Mouse (Mus musculus) heart, postnatal 36 days (tissue): ENCODE results near the gene Nectin2. TPM values are rescaled to one million over a fixed set of nuclear protein-coding genes. Genes with fewer than 3 reads are reported as not detected.

Experiments used
- DNase-seq, 2 experiments: peaks; one replicate each; pipeline ENCODE4 v3.0.0; 2021 to 2022
- intact Hi-C: fragments of 180-260 bp; cut with DNase I; formaldehyde crosslinking; loops from one replicate; pipeline ENCODE4 v1.15.1; 2025
- total RNA-seq, 2 experiments: library from RNA; stranded (reverse); gene quantifications; 2 replicates each; pipeline ENCODE4 v1.2.3; 2021

Nectin2 gene
- total RNA-seq, 2 experiments from 2014 or later, result 33.2 to 41.7 TPM

DNA sequence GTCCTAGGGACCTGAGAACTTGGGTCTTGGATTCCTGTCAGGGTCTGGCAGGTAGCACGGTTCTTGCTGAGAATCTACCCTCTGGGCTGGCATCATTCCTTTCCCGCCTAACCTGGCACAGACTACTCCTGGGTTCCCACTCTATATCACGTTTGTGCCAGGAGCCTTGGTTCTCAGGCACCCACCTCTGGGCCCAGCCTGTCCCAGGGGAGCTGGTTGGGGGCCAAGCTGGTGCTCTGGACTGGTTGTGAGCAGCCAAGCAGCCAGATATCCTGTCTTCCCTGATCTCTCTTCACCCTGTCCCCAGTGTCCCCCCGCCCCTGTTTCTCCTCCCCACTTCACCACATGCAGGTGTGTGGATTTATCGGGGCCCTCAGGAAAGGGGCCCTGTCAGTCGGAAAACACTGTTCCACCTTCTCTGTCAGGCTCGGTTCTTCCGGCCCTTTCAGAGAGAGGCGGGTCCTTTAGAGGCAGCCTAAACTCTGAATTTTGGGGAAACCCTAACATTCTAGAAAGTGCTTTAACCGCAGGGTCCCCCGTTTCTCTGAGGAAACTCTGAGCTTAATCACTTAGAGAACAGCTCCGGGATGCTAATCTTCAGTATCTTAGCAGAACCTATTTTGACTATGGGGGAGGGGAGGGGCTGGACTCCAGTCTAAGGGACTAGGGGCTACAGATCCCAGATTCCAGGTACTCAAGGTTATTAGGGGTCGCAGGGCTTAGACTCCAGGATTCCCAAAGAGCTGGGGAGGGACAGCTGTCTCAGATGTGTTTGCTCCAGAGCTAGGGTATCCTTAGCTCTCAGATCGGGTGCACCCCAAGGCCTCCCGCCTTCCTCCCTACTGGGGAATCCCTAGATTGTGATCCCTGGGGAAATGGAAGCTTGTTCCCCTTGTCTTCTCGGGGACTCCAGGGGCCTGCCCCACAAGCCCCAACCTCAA is 19.4 kb upstream of the Nectin2 start:
- intact Hi-C loops, result no loop called here

DNA sequence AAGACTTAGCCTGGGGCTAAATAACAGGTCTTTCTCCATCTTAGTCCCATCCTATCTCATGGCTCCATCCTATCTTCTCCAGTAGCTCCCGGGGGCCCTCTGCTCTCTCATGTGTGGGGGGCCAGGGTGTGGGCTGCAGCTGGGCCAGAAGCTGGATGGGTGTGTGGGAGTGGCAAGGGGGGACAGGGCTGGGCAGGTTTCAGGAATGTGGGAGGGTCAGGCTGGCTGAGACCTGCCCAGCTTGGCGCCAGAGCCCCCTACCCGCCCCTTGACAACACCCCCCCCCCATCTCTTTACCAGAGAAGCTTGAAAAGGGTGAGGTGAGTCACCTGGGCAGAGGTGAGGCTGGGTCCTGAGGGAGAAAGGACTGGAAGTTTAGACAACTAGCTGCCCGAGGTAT is 18.7 kb upstream of the Nectin2 start:
- DNase-seq, result no peak
- intact Hi-C loops, result no loop called here

More for the DNA sequence above, 19.4 kb upstream of the Nectin2 start:
- no peak for DNase-seq

DNA sequence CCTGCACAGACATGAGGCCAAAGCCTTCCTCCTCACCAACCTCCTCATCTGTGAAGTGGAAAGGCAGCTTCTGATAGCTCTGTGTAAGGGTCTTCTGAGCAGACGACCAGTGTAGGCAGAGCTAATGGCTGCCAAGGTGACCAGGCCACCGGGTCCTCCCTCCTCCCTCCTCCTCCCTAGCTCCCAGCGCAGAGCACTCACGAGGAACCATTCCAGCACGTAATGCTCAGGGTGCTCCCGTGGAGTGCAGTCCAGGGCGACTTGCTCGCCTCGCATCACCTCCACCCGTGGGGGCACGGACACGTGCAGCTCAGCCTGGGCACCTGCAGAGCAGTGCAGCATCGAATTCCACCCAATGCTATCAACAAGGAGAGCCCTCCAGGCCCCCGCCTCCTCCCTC is 18.0 kb upstream of the Nectin2 start:
- intact Hi-C loops, result loop anchor here (1.0 kb wide), 1 partner anchor 10 kb away; no protein-coding TSS in a partner anchor
- no peak for DNase-seq

- intact Hi-C loops, result no loop called here
- DNase-seq, result no peak
Observed at GRCm38 (mm10) chr7:19764581-19764980, 14.3 kb upstream of the Nectin2 start.

DNA sequence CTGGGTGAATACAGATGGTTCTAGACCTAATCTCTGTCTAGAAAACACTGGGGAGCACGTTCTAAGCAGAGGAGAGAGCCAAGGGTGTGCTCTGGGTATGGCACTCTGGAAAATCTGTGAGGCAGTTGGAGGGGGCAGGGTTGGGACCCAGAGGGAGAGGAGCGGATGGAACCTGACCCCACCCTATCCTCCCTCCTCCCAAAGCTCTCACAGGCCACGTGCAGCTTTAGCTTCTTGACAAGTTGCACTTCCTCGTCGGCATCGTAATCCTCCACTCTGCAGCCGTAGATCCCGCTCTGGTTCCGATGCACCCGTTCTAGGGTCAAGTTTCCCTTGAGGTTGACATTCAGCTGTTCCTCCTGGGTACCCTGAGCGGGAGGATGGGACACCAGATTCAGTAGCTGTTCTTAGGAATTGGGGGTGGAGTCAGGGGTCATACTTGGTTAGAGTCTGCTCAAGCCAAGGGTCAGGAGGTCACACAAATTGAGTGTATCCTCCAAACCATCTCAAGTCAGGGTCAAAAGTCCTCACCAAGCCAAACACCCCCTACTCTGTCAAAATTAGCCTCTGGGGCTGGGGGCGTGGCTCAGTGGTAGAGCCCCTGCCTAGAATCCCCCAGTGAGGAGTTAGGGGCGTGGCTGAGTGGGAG is 13.7 kb upstream of the Nectin2 start:
- intact Hi-C loops, result no loop called here
- no peak for DNase-seq

- intact Hi-C loops, result no loop called here
- no peak for DNase-seq
Observed at GRCm38 (mm10) chr7:19762283-19762682, 12.0 kb upstream of the Nectin2 start.

DNA sequence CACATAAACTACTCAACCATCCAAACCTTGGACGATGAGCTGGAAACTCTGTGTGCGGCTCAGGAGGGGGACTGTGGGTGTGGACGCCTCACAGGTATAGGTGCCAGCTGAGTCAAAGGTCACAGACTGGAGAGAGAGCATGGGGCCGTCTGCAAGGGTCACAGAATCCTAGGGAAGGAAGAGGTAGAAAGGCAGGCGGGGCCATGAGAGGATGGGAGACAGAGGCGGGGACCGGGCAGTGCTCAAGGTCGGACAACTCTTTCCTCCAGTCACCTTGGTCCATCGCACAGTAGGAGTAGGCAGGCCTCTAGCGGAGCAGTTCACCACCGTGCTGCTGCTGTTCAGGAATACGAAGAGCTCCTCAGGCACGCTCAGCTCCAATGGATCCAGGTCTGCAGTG is 9.7 kb upstream of the Nectin2 start:
- DNase-seq, result no peak
- intact Hi-C loops, result no loop called here

GRCm38 (mm10) chr7:19758623-19759022 is 8.3 kb upstream of the Nectin2 start:
- intact Hi-C loops, result loop anchor here (1.0 kb wide), 1 partner anchor 10 kb away; no protein-coding TSS in a partner anchor
- DNase-seq, result no peak

DNA sequence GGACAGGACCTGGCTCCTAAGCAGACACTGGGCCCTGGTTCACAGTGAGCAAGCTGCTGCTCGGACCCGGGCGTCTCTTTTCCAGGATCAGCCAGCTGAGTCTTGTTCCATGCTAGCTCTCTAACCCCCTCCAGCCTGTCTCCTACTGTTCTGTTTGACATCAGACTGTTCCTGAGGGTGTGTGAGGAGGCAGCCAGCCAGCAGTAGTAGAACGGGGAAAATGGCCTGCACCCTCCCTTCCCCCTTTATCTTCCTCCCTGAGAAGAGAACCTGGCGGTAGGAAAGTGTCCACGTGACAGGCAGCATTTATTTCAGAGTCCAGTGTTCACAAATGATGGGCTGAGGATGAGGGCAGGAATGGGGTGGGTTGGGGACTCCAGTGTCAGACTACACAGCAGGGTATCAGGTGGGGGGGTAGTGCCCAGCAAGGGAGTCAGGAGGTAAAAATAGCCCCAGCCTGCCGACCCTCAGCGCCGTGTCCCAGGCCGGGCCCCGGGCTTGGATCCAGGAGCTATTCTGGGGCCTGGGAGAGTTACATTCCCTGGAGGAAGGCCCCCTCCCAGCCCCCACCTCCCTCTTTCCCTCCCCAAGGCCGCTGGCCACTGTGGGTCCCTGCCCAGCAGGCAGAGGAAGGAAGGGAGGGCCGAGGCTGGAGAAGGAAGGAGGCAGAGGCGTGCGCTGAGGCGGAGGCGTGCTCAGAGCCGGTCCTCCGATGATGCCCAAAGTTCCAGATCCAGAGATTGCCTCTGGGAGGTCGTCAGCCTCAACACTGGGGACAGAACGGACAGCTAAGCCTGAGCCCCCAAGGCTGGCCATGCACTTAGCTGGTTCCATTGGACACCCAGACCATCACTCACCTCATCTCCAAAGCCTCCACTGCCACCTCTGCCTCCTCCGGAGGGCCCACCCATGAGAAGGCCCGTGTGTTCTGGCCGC is 5.8 kb upstream of the Nectin2 start:
- peak; percentile 81 to 88 for DNase-seq
- intact Hi-C loops, result loop anchor here (1.0 kb wide), 1 partner anchor 26 kb away; no protein-coding TSS in a partner anchor

DNA sequence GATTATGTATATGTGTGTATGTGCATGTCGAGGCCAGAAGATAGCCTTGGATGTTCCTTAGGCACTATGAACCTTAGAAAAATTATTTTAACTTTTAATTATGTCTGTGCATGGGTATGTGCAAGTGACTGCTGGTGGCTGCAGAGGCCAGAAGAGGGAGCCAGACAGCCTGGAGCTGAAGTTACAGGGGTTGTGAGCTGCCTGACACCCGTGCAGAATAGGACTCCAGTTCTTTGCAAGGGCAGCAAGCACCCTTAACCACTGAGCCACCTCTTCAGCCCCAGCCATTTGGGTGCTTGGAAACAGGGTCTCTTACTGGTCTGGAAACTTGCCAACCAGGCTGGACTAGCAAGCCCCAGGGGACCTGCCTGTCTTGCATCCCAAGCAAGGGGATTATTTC is 4.7 kb upstream of the Nectin2 start:
- DNase-seq, result no peak

GRCm38 (mm10) chr7:19754065-19754464 is 3.8 kb upstream of the Nectin2 start:
- intact Hi-C loops, result loop anchor here (5.0 kb wide), 2 partner anchors 118 to 183 kb away; no protein-coding TSS in a partner anchor
- no peak for DNase-seq

More for the DNA sequence above, 4.7 kb upstream of the Nectin2 start:
- intact Hi-C loops, result no loop called here

DNA sequence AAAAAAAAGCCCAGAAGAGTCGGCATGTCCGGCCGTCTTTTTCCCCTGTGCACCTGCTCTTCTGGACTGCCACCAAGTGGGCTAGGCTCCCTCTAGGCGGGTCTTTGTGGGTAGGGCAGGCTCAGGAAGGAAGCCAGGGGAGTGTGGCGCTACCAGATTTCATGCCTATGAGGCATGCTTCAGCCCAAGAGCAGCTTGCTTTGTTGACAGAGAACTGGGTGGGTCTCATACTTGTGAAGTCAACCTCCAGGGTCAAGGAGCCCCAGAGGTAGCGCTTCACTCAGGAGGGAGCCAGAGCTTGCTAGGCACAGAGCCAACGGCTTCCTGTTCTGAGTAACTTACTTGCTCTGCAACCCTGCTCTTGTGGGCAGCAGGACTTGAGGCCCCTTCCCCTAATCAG is 3.3 kb upstream of the Nectin2 start:
- intact Hi-C loops, result loop anchor here (5.0 kb wide), 2 partner anchors 119 to 184 kb away; no protein-coding TSS in a partner anchor
- no peak for DNase-seq

DNA sequence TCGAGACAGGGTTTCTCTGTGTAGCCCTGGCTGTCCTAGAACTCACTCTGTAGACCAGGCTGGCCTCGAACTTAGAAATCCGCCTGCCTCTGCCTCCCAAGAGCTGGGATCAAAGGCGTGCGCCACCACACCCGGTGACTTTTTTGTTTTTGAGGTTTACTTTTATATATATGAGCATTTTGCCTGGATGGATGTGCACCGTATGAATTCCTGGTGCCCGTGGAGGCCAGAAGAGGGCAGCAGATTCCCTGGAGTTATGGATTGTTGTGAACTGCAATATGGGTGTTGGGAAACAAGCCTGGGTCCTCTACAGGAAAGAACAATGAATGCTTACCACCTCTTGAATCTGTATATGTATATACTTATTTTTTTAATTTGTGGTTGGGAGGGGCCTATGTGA is 2.4 kb upstream of the Nectin2 start:
- intact Hi-C loops, result loop anchor here (5.0 kb wide), 2 partner anchors 120 to 185 kb away; no protein-coding TSS in a partner anchor
- no peak for DNase-seq

- DNase-seq, result no peak
- intact Hi-C loops, result loop anchor here (2.0 to 5.0 kb wide), 3 partner anchors 96 to 186 kb away; no protein-coding TSS in a partner anchor
Observed at GRCm38 (mm10) chr7:19751070-19751383, 744 bp upstream of the Nectin2 start.

DNA sequence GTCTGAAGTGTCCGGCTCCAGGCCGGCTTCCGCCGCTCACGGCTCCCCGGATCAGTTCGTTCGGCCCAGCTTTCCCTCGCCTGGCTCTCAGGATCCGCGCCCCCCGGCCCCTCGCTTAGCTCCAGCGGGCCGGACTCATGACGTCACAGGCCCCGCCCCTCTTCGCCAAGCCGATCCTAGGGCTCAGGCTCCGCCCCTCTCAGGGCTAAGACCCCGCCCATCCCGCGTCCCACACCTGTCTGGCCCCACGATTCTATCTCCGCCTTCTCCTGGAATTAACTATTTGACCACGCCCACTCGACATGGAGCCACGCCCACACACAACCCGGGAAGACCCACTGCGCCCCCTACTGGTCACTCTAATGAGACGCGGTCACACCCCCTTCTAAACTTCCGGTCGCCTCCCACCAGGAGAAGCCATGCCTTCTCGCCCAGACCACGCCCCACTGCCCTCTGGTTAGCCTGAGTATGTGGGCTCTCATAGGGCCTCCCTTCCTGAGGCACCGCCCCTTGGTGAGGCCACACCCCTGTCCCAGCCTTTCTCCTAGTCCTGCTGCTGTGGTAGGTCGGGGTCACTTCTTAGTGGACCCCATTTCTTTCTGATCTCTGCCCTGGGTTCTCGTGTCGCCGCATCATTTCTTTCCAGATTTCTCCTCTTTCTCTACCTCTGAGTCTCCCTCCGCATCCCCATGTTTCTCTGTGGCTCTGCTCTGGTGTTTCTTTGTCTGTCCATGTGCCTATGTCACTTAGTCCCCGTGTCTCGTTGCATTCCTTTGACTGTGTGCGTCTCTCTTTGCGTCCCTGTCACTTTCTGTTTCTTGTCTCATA is 680 bp downstream of the Nectin2 start:
- intact Hi-C loops, result loop anchor here (1.0 to 5.0 kb wide), 6 partner anchors 33 to 188 kb away; no protein-coding TSS in a partner anchor
- peak; percentile 95 to 96 for DNase-seq

DNA sequence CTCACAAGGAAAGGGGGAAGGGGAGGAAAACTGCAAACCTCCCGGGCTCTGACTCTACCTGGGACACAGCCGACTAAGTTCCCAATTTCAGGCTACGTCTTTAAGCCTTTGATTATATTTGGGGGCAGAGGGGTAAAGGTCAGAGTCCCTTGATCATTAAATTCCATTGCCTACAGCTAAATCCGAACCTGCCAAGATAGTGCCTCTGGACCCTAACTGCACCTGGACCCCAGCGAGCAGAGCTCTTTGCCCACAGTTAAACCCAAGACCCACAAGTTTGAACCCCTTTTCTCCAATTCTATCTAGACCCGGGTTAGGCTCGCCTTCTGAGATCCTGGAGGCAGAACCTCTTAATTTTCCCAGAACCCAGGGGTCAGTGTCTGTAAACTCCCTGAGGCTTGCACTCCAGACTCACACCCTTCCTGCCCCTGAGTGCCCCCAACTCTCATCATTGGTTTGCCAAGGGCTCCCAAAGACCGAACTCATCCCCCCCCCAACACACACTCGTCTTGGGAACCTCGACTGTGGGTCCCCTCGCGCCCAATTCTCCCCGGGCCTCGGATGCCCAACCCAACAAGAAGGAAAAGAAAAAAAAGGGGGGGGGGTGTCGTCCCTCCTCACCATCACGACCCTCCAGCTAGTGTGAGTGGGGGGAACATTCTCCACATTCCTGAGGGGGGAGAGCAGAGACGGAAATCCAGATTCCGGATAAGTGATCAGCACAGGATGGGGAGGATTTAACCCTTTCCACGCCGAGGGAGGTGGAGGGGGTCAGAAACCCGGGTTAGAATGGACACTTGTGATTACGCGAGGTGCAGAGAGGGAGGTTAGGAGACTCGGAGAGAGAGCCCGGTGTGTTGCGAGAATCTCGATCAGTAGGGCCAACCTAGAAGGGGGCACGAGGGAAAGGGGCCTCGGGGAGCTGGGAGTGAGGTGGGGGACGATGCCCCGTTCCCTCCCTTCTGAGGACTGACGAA is 1.8 kb downstream of the Nectin2 start:
- DNase-seq, result no peak

GRCm38 (mm10) chr7:19747420-19748218 is 2.7 kb downstream of the Nectin2 start:
- intact Hi-C loops, result no loop called here
- no peak for DNase-seq

More for the DNA sequence above, 1.8 kb downstream of the Nectin2 start:
- intact Hi-C loops, result loop anchor here (1.0 kb wide), 1 partner anchor 32 kb away; no protein-coding TSS in a partner anchor
